Mouse (Mus musculus): ENCODE measurements at regions not wholly inside any gene's neighbourhood (a gene's known extent, or its start where the extent isn't known, plus 50 kb on each side); places are given as distances from the start of the nearest gene placed in this dataset.

- no peak for DNase-seq (ENCODE audit: low spot score)
Observed at GRCm38 (mm10) chr19:54248256-54248936, 204.4 kb downstream of the Adra2a start.

GRCm38 (mm10) chr19:54252145-54252664 is 208.3 kb downstream of the Adra2a start:
- no peak for DNase-seq (ENCODE audit: low spot score)

GRCm38 (mm10) chr19:54257889-54258288 is 213.9 kb downstream of the Adra2a start:
- no peak for DNase-seq (ENCODE audit: low spot score)

GRCm38 (mm10) chr19:54259175-54259574 is 215.2 kb downstream of the Adra2a start:
- DNase-seq (ENCODE audit: low spot score), result no peak

- DNase-seq (ENCODE audit: low spot score), result no peak
Observed at GRCm38 (mm10) chr19:54277368-54277767, 233.4 kb downstream of the Adra2a start.

GRCm38 (mm10) chr19:54285481-54285880 is 241.5 kb downstream of the Adra2a start:
- no peak for DNase-seq (ENCODE audit: low spot score)

GRCm38 (mm10) chr19:54297663-54298388 is 253.9 kb downstream of the Adra2a start:
- no peak for DNase-seq (ENCODE audit: low spot score)

- DNase-seq (ENCODE audit: low spot score), result no peak
Observed at GRCm38 (mm10) chr19:54311289-54311688, 267.3 kb downstream of the Adra2a start.

GRCm38 (mm10) chr19:54311723-54312122 is 267.8 kb downstream of the Adra2a start:
- DNase-seq (ENCODE audit: low spot score), result no peak

GRCm38 (mm10) chr19:54323276-54323675 is 279.3 kb downstream of the Adra2a start:
- DNase-seq (ENCODE audit: low spot score), result no peak

GRCm38 (mm10) chr19:54324991-54325390 is 281.0 kb downstream of the Adra2a start:
- DNase-seq (ENCODE audit: low spot score), result no peak

- no peak for DNase-seq (ENCODE audit: low spot score)
Observed at GRCm38 (mm10) chr19:54332140-54332539, 288.2 kb downstream of the Adra2a start.

GRCm38 (mm10) chr19:54340778-54341291 is 296.9 kb downstream of the Adra2a start:
- DNase-seq (ENCODE audit: low spot score), result no peak

- DNase-seq (ENCODE audit: low spot score), result no peak
Observed at GRCm38 (mm10) chr19:54359731-54360130, 315.8 kb downstream of the Adra2a start.

GRCm38 (mm10) chr19:54360660-54361059 is 316.7 kb downstream of the Adra2a start:
- no peak for DNase-seq (ENCODE audit: low spot score)

GRCm38 (mm10) chr19:54385101-54385500 is 341.1 kb downstream of the Adra2a start:
- DNase-seq (ENCODE audit: low spot score), result no peak

GRCm38 (mm10) chr19:54391406-54391805 is 347.5 kb downstream of the Adra2a start:
- DNase-seq (ENCODE audit: low spot score), result no peak

GRCm38 (mm10) chr19:54399651-54400050 is 355.7 kb downstream of the Adra2a start:
- no peak for DNase-seq (ENCODE audit: low spot score)

GRCm38 (mm10) chr19:54407904-54408303 is 364.0 kb downstream of the Adra2a start:
- DNase-seq (ENCODE audit: low spot score), result no peak

- DNase-seq (ENCODE audit: low spot score), result no peak
Observed at GRCm38 (mm10) chr19:54429062-54429461, 385.1 kb downstream of the Adra2a start.

- DNase-seq (ENCODE audit: low spot score), result no peak
Observed at GRCm38 (mm10) chr19:54440713-54441112, 396.8 kb downstream of the Adra2a start.

GRCm38 (mm10) chr19:54460426-54461170 is 416.6 kb downstream of the Adra2a start:
- no peak for DNase-seq (ENCODE audit: low spot score)
